In genomic region chr14:7818463-7819121, GRCm38 (mm10) we compare ENCODE assay signal across 8 mouse cellular contexts. TPM values are rescaled to one million over a fixed set of nuclear protein-coding genes. Genes with fewer than 3 reads are reported as not detected.
A peak's percentile ranks its signal among the peaks of the same experiment; 100 is the strongest.
DNase-seq lines count a peak whose midpoint lies in the region; ATAC-seq and TF ChIP-seq lines count a peak whose summit lies in the region.

No protein-coding gene starts in this region.

- no peaks in the 10 kb centered on the region for H3K27me3 ChIP-seq in embryonic facial prominence, embryonic 15.5 days
- H3K27me3 ChIP-seq in hindbrain, postnatal 0 days (ENCODE audit: insufficient read depth, low read length): no peaks in the 10 kb centered on the region
- peaks cover 18% of the 10 kb centered on the region for H3K27me3 ChIP-seq in liver, embryonic 12.5 days (replicated peaks)
- peaks cover 2% of the 10 kb centered on the region; the same call in 1 of the 2 replicates for H3K27me3 ChIP-seq in neural tube, embryonic 14.5 days (ENCODE audit: control insufficient read depth, insufficient read depth, low read length)

- H3K36me3 ChIP-seq in embryonic facial prominence, embryonic 15.5 days: no peaks in the 10 kb centered on the region
- H3K36me3 ChIP-seq in hindbrain, postnatal 0 days (ENCODE audit: insufficient read depth, low read length): no peaks in the 10 kb centered on the region
- no peaks in the 10 kb centered on the region for H3K36me3 ChIP-seq in liver, embryonic 12.5 days
- no peaks in the 10 kb centered on the region for H3K36me3 ChIP-seq in neural tube, embryonic 14.5 days (ENCODE audit: control insufficient read depth, insufficient read depth, low read length)

- peak overlapping the region; percentile 88 for H3K4me2 ChIP-seq in embryonic facial prominence, embryonic 15.5 days (replicated peaks)
- H3K4me2 ChIP-seq in hindbrain, postnatal 0 days (ENCODE audit: low read depth, low read length): peak overlapping the region; percentile 70
- H3K4me2 ChIP-seq in liver, embryonic 12.5 days: peak overlapping the region; percentile 84
- H3K4me2 ChIP-seq in neural tube, embryonic 14.5 days (ENCODE audit: low read depth, low read length): peak overlapping the region; percentile 93

- no peak for TF ChIP-seq CTCF in lung, adult 2 months (IDR thresholded peaks at IDR 0.05; ENCODE audit: insufficient read depth, low read length)
- no peak for TF ChIP-seq CTCF in hindbrain, postnatal 0 days (IDR thresholded peaks at IDR 0.05; ENCODE audit: low read depth)

- ATAC-seq in embryonic facial prominence, embryonic 15.5 days (ENCODE audit: insufficient number of reproducible peaks, low FRiP score, low TSS enrichment, low read depth): peak; percentile 16; the same call in 1 of the 2 replicates
- ATAC-seq in hindbrain, postnatal 0 days: peak; percentile 44
- no peak for ATAC-seq in liver, embryonic 12.5 days
- peak; percentile 64 for ATAC-seq in neural tube, embryonic 14.5 days (ENCODE audit: low read depth)

- peak; percentile 49 for DNase-seq in lung, adult 2 months
- no peak for DNase-seq in lung, postnatal 14 days
- DNase-seq in adipocyte (ENCODE audit: low spot score): peak; percentile 14
- DNase-seq in hindbrain, postnatal 0 days (ENCODE audit: low spot score): peak; percentile 25
- no peak for DNase-seq in right cerebral cortex, postnatal 36 days (ENCODE audit: low spot score in 2 of 2)

- 1% methylated on average over 36 of the region's 36 CpGs for WGBS in lung, adult 2 months
- WGBS in embryonic facial prominence, embryonic 15.5 days: under 1% methylated on average over 36 of the region's 36 CpGs
- WGBS in hindbrain, postnatal 0 days: under 1% methylated on average over 36 of the region's 36 CpGs
- under 1% methylated on average over 36 of the region's 36 CpGs for WGBS in liver, embryonic 12.5 days (ENCODE audit: insufficient replicate concordance)
- under 1% methylated on average over 36 of the region's 36 CpGs for WGBS in neural tube, embryonic 14.5 days

- peak overlapping the region; percentile 74 for H3K9ac ChIP-seq in embryonic facial prominence, embryonic 15.5 days
- H3K9ac ChIP-seq in hindbrain, postnatal 0 days (replicated peaks; ENCODE audit: low read length): peak overlapping the region; percentile 54
- peak overlapping the region; percentile 63 for H3K9ac ChIP-seq in liver, embryonic 12.5 days
- peak overlapping the region; percentile 80 for H3K9ac ChIP-seq in neural tube, embryonic 14.5 days (replicated peaks; ENCODE audit: low read depth, low read length)

- peak overlapping the region; percentile 81 for H3K27ac ChIP-seq in embryonic facial prominence, embryonic 15.5 days (replicated peaks)
- peak overlapping the region; percentile 70 for H3K27ac ChIP-seq in hindbrain, postnatal 0 days
- H3K27ac ChIP-seq in liver, embryonic 12.5 days: no peak overlapping the region
- peak overlapping the region; percentile 75 for H3K27ac ChIP-seq in neural tube, embryonic 14.5 days (ENCODE audit: low read depth, low read length)

- H3K9me3 ChIP-seq in embryonic facial prominence, embryonic 15.5 days (replicated peaks): no peaks in the 10 kb centered on the region
- H3K9me3 ChIP-seq in hindbrain, postnatal 0 days (ENCODE audit: low read length): no peaks in the 10 kb centered on the region
- no peaks in the 10 kb centered on the region for H3K9me3 ChIP-seq in liver, embryonic 12.5 days (replicated peaks)
- no peaks in the 10 kb centered on the region for H3K9me3 ChIP-seq in neural tube, embryonic 14.5 days (ENCODE audit: control insufficient read depth, low read length)

- H3K4me3 ChIP-seq in lung, adult 2 months (replicated peaks; ENCODE audit: extremely low read depth, low read depth, low read length): peak overlapping the region; percentile 89
- H3K4me3 ChIP-seq in embryonic facial prominence, embryonic 15.5 days (replicated peaks): peak overlapping the region; percentile 69
- H3K4me3 ChIP-seq in hindbrain, postnatal 0 days (ENCODE audit: low read length): peak overlapping the region; percentile 58
- H3K4me3 ChIP-seq in liver, embryonic 12.5 days: peak overlapping the region; percentile 63
- peak overlapping the region; percentile 83 for H3K4me3 ChIP-seq in neural tube, embryonic 14.5 days (ENCODE audit: low read depth, low read length)

- peak; percentile 13; the same call in 1 of the 2 replicates for TF ChIP-seq POLR2A in lung, adult 2 months (IDR thresholded peaks at IDR 0.05; ENCODE audit: borderline replicate concordance, extremely low read depth, low read depth, low read length)

- peaks cover 17% of the 10 kb centered on the region for H3K4me1 ChIP-seq in lung, adult 2 months (ENCODE audit: control insufficient read depth, insufficient read depth, low read length)
- H3K4me1 ChIP-seq in embryonic facial prominence, embryonic 15.5 days: peaks cover 46% of the 10 kb centered on the region
- peaks cover 27% of the 10 kb centered on the region for H3K4me1 ChIP-seq in hindbrain, postnatal 0 days (ENCODE audit: insufficient read depth, low read length)
- H3K4me1 ChIP-seq in liver, embryonic 12.5 days: peaks cover 40% of the 10 kb centered on the region
- H3K4me1 ChIP-seq in neural tube, embryonic 14.5 days (ENCODE audit: control insufficient read depth, insufficient read depth, low read length): peaks cover 29% of the 10 kb centered on the region

RNA-seq across cellular contexts. Expression of gene Flnb, which starts 0.8 kb away (rescaled TPM):
- 22.3 and 26.4 TPM in 2 replicates for polyA plus RNA-seq in lung, adult 2 months (2012; rRNA removed)
- 22.2 and 22.7 TPM in 2 replicates for polyA plus RNA-seq in embryonic facial prominence, embryonic 15.5 days (2015; fragmentation: Nextera tagmentation; extraction: Ambion mirVana)
- total RNA-seq in hindbrain, postnatal 0 days (2014; rRNA removed): 28.8 and 32.7 TPM in 2 replicates
- polyA plus RNA-seq in hindbrain, postnatal 0 days (2015; fragmentation: Nextera tagmentation; extraction: Ambion mirVana): 4.2 and 8.5 TPM in 2 replicates
- polyA plus RNA-seq in liver, embryonic 12.5 days (2016; fragmentation: Nextera tagmentation; extraction: Ambion mirVana): 7.4 and 8.7 TPM in 2 replicates
- polyA plus RNA-seq in neural tube, embryonic 14.5 days (2014; fragmentation: Nextera tagmentation; extraction: Ambion mirVana): 7.0 and 9.0 TPM in 2 replicates

RNA-seq across cellular contexts. Expression of gene Gm26661, which starts 27.2 kb away (rescaled TPM):
- not detected in 2 replicates for polyA plus RNA-seq in lung, adult 2 months (2012; rRNA removed)
- not detected in 2 replicates for polyA plus RNA-seq in embryonic facial prominence, embryonic 15.5 days (2015; fragmentation: Nextera tagmentation; extraction: Ambion mirVana)
- total RNA-seq in hindbrain, postnatal 0 days (2014; rRNA removed): not detected in 2 replicates
- polyA plus RNA-seq in hindbrain, postnatal 0 days (2015; fragmentation: Nextera tagmentation; extraction: Ambion mirVana): 0.94 TPM in 1 of 2 replicates, not detected in the other
- polyA plus RNA-seq in liver, embryonic 12.5 days (2016; fragmentation: Nextera tagmentation; extraction: Ambion mirVana): not detected in 2 replicates
- polyA plus RNA-seq in neural tube, embryonic 14.5 days (2014; fragmentation: Nextera tagmentation; extraction: Ambion mirVana): not detected in 2 replicates

Comparison
In these comparisons a context has a peak if more than half of its experiments do, and no peak if none do; other contexts are left out.
1. DNase-seq: peak in lung, adult 2 months (single experiment), adipocyte (single experiment) and hindbrain, postnatal 0 days (single experiment); none in lung, postnatal 14 days (single experiment) and right cerebral cortex, postnatal 36 days (0 of 2).
2. Peak in every context shown above with its lines, with median percentiles within 50 percentile points of each other: H3K4me3 ChIP-seq, H3K4me2 ChIP-seq and H3K9ac ChIP-seq.